Comparison of ENCODE assay signal across 7 mouse cellular contexts in genomic region chr12:111672581-111672980, GRCm38 (mm10). TPM values are rescaled to one million over a fixed set of nuclear protein-coding genes. Genes with fewer than 3 reads are reported as not detected.
DNase-seq lines count a peak whose midpoint lies in the region; ATAC-seq and TF ChIP-seq lines count a peak whose summit lies in the region.

No protein-coding gene starts in this region.

- WGBS in neural tube, embryonic 11.5 days, result 8% methylated on average over 12 of the region's 12 CpGs
- WGBS in forebrain, embryonic 16.5 days, result 8% methylated on average over 12 of the region's 12 CpGs
- 12% methylated on average over 12 of the region's 12 CpGs for WGBS in limb, embryonic 11.5 days
- WGBS in small intestine, adult 2 months, result 4% methylated on average over 12 of the region's 12 CpGs

- peak overlapping the region; percentile 83 for H3K4me3 ChIP-seq in neural tube, embryonic 11.5 days (ENCODE audit: low read depth, low read length)
- H3K4me3 ChIP-seq in forebrain, embryonic 16.5 days (replicated peaks; ENCODE audit: low read length), result peak overlapping the region; percentile 94
- peak overlapping the region; percentile 48 for H3K4me3 ChIP-seq in limb, embryonic 11.5 days (ENCODE audit: low read depth, low read length)
- peak overlapping the region; percentile 81 for H3K4me3 ChIP-seq in small intestine, adult 2 months (ENCODE audit: low read depth, low read length)

- no peak for TF ChIP-seq CTCF in small intestine, adult 2 months (IDR thresholded peaks at IDR 0.05; ENCODE audit: extremely low read depth, insufficient read length, insufficient replicate concordance, low read depth, low read length)

- no peaks in the 10 kb centered on the region for H3K9me3 ChIP-seq in neural tube, embryonic 11.5 days (ENCODE audit: control insufficient read depth, low read length)
- H3K9me3 ChIP-seq in forebrain, embryonic 16.5 days (ENCODE audit: control insufficient read depth, low read length), result no peaks in the 10 kb centered on the region
- H3K9me3 ChIP-seq in limb, embryonic 11.5 days (ENCODE audit: control insufficient read depth, low read length), result no peaks in the 10 kb centered on the region

- ATAC-seq in neural tube, embryonic 11.5 days (ENCODE audit: insufficient read depth, low FRiP score, low TSS enrichment), result no peak
- ATAC-seq in forebrain, embryonic 16.5 days, result peak; percentile 23
- ATAC-seq in limb, embryonic 11.5 days (ENCODE audit: insufficient number of reproducible peaks, low FRiP score, low TSS enrichment, low read depth), result no peak

- peaks cover 22% of the 10 kb centered on the region for H3K4me1 ChIP-seq in neural tube, embryonic 11.5 days (ENCODE audit: control insufficient read depth, insufficient read depth, low read length)
- peaks cover 38% of the 10 kb centered on the region for H3K4me1 ChIP-seq in forebrain, embryonic 16.5 days (replicated peaks; ENCODE audit: control insufficient read depth, insufficient read depth, low read length)
- H3K4me1 ChIP-seq in limb, embryonic 11.5 days (ENCODE audit: control insufficient read depth, insufficient read depth, low read length), result peaks cover 21% of the 10 kb centered on the region
- H3K4me1 ChIP-seq in small intestine, adult 2 months (ENCODE audit: control insufficient read depth, insufficient read depth, insufficient read length, low read length), result peaks cover 43% of the 10 kb centered on the region

- peak overlapping the region; percentile 78 for H3K27ac ChIP-seq in neural tube, embryonic 11.5 days (ENCODE audit: low read depth, low read length)
- peak overlapping the region; percentile 92 for H3K27ac ChIP-seq in forebrain, embryonic 16.5 days (ENCODE audit: low read length)
- H3K27ac ChIP-seq in limb, embryonic 11.5 days (replicated peaks; ENCODE audit: low read depth, low read length), result no peak overlapping the region
- peak overlapping the region; percentile 28; the same call in 1 of the 2 replicates for H3K27ac ChIP-seq in small intestine, adult 2 months (ENCODE audit: insufficient read depth, low read depth, low read length)

- DNase-seq in neural tube, embryonic 11.5 days (ENCODE audit: low spot score), result no peak
- DNase-seq in neural tube, embryonic 10.5 days (ENCODE audit: extremely low spot score, low spot score), result no peak
- no peak for DNase-seq in limb, embryonic 11.5 days (ENCODE audit: low spot score)
- DNase-seq in adrenal gland, postnatal 14 days, result no peak
- DNase-seq in layer of hippocampus, postnatal 36 days, result no peak

- H3K36me3 ChIP-seq in neural tube, embryonic 11.5 days (ENCODE audit: control insufficient read depth, insufficient read depth, low read length), result no peaks in the 10 kb centered on the region
- no peaks in the 10 kb centered on the region for H3K36me3 ChIP-seq in forebrain, embryonic 16.5 days (ENCODE audit: control insufficient read depth, insufficient read depth)
- no peaks in the 10 kb centered on the region for H3K36me3 ChIP-seq in limb, embryonic 11.5 days (ENCODE audit: control insufficient read depth, insufficient read depth, low read length)
- peaks cover 7% of the 10 kb centered on the region; the same call in 1 of the 2 replicates for H3K36me3 ChIP-seq in small intestine, adult 2 months (ENCODE audit: control insufficient read depth, insufficient read depth, low read length)

- TF ChIP-seq POLR2A in small intestine, adult 2 months (IDR thresholded peaks at IDR 0.05; ENCODE audit: low read depth, low read length), result no peak

- H3K4me2 ChIP-seq in neural tube, embryonic 11.5 days (ENCODE audit: low read depth), result peak overlapping the region; percentile 88
- peak overlapping the region; percentile 68 for H3K4me2 ChIP-seq in forebrain, embryonic 16.5 days (ENCODE audit: low read length)
- H3K4me2 ChIP-seq in limb, embryonic 11.5 days (ENCODE audit: low read depth, severe bottlenecking), result peak overlapping the region; percentile 95

- peak overlapping the region; percentile 66 for H3K9ac ChIP-seq in neural tube, embryonic 11.5 days (ENCODE audit: low read length)
- peak overlapping the region; percentile 98 for H3K9ac ChIP-seq in forebrain, embryonic 16.5 days (replicated peaks; ENCODE audit: low read depth, low read length)
- peak overlapping the region; percentile 32; the same call in 1 of the 2 replicates for H3K9ac ChIP-seq in limb, embryonic 11.5 days (ENCODE audit: low read length)

- H3K27me3 ChIP-seq in neural tube, embryonic 11.5 days (ENCODE audit: control insufficient read depth, insufficient read depth, low read length), result peaks cover 6% of the 10 kb centered on the region
- H3K27me3 ChIP-seq in forebrain, embryonic 16.5 days (replicated peaks; ENCODE audit: control insufficient read depth, insufficient read depth, low read length), result no peaks in the 10 kb centered on the region
- peaks cover 47% of the 10 kb centered on the region for H3K27me3 ChIP-seq in limb, embryonic 11.5 days (ENCODE audit: control insufficient read depth, insufficient read depth, low read length)
- no peaks in the 10 kb centered on the region for H3K27me3 ChIP-seq in small intestine, adult 2 months (ENCODE audit: control insufficient read depth, insufficient read depth, low read length)

RNA-seq across cellular contexts. Expression of gene Ckb, which starts 0.4 kb away (rescaled TPM):
- 2,083 and 2,271 TPM in 2 replicates for polyA plus RNA-seq in neural tube, embryonic 11.5 days (2014; fragmentation: Nextera tagmentation; extraction: Ambion mirVana)
- polyA plus RNA-seq in forebrain, embryonic 16.5 days (2015; fragmentation: Nextera tagmentation; extraction: Ambion mirVana), result 1,407 and 1,413 TPM in 2 replicates
- 76.4 and 84.4 TPM in 2 replicates for polyA plus RNA-seq in limb, embryonic 11.5 days (2014; fragmentation: Nextera tagmentation; extraction: Ambion mirVana)
- polyA plus RNA-seq in small intestine, adult 2 months (2012; rRNA removed), result 599 and 1,328 TPM in 2 replicates
- 62.6 and 83.5 TPM in 2 replicates for total RNA-seq in adrenal gland, postnatal 14 days (2021)
- 1,000 to 10,000 TPM; 1,201 to 1,207 TPM for total RNA-seq in layer of hippocampus, postnatal 36 days (2021)

RNA-seq across cellular contexts. Expression of gene Trmt61a, which starts 5.3 kb away (rescaled TPM):
- 5.8 and 6.6 TPM in 2 replicates for polyA plus RNA-seq in neural tube, embryonic 11.5 days (2014; fragmentation: Nextera tagmentation; extraction: Ambion mirVana)
- polyA plus RNA-seq in forebrain, embryonic 16.5 days (2015; fragmentation: Nextera tagmentation; extraction: Ambion mirVana), result 9.8 and 12.6 TPM in 2 replicates
- polyA plus RNA-seq in limb, embryonic 11.5 days (2014; fragmentation: Nextera tagmentation; extraction: Ambion mirVana), result 6.3 and 7.4 TPM in 2 replicates
- 24.9 and 33.6 TPM in 2 replicates for polyA plus RNA-seq in small intestine, adult 2 months (2012; rRNA removed)
- total RNA-seq in adrenal gland, postnatal 14 days (2021), result 14.2 and 15.5 TPM in 2 replicates
- 10 to 100 TPM; 16.1 to 17.4 TPM for total RNA-seq in layer of hippocampus, postnatal 36 days (2021)

RNA-seq across cellular contexts. Expression of gene Bag5, which starts 40.5 kb away (rescaled TPM):
- polyA plus RNA-seq in neural tube, embryonic 11.5 days (2014; fragmentation: Nextera tagmentation; extraction: Ambion mirVana), result 58.8 and 60.0 TPM in 2 replicates
- 70.8 and 71.5 TPM in 2 replicates for polyA plus RNA-seq in forebrain, embryonic 16.5 days (2015; fragmentation: Nextera tagmentation; extraction: Ambion mirVana)
- polyA plus RNA-seq in limb, embryonic 11.5 days (2014; fragmentation: Nextera tagmentation; extraction: Ambion mirVana), result 56.8 and 58.2 TPM in 2 replicates
- polyA plus RNA-seq in small intestine, adult 2 months (2012; rRNA removed), result 3.4 and 5.5 TPM in 2 replicates
- total RNA-seq in adrenal gland, postnatal 14 days (2021), result 32.5 and 34.6 TPM in 2 replicates
- 10 to 100 TPM; 50.1 to 51.3 TPM for total RNA-seq in layer of hippocampus, postnatal 36 days (2021)

RNA-seq across cellular contexts. Expression of gene Apopt1, which starts 40.5 kb away (rescaled TPM):
- 53.1 and 53.4 TPM in 2 replicates for polyA plus RNA-seq in neural tube, embryonic 11.5 days (2014; fragmentation: Nextera tagmentation; extraction: Ambion mirVana)
- 47.2 and 48.3 TPM in 2 replicates for polyA plus RNA-seq in forebrain, embryonic 16.5 days (2015; fragmentation: Nextera tagmentation; extraction: Ambion mirVana)
- polyA plus RNA-seq in limb, embryonic 11.5 days (2014; fragmentation: Nextera tagmentation; extraction: Ambion mirVana), result 55.1 and 61.1 TPM in 2 replicates
- polyA plus RNA-seq in small intestine, adult 2 months (2012; rRNA removed), result 12.1 and 16.7 TPM in 2 replicates
- 72.5 and 73.3 TPM in 2 replicates for total RNA-seq in adrenal gland, postnatal 14 days (2021)
- 10 to 100 TPM; 35.7 to 37.9 TPM for total RNA-seq in layer of hippocampus, postnatal 36 days (2021)

Comparison
In these comparisons a context has a peak if more than half of its experiments do, and no peak if none do; other contexts are left out.
1. H3K9ac ChIP-seq: peak in every context shown above with its lines; median percentile 98 in forebrain, embryonic 16.5 days; 66 in neural tube, embryonic 11.5 days; 32 in limb, embryonic 11.5 days.